Mouse (Mus musculus): ENCODE results near the gene Podxl2. TPM values are rescaled to one million over a fixed set of nuclear protein-coding genes. Genes with fewer than 3 reads are reported as not detected.
A peak's percentile ranks its signal among the peaks of the same experiment; 100 is the strongest.

Gene Podxl2
- total and polyA plus RNA-seq, 2 experiments from 2014 or later = 60.8 to 90.9 TPM

DNA sequence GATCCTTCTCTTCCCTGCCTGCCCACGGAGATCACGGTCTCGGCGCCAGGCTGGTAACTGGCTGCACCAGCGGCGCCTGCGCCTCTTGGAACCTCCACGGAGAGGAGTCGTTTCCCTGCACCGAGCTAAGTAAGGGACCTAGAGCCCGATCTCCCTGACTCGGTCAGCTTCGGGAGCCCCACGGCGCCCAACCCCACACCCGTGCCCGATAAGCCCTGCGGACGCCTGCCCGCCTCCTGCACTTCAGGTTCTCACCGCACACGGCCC, 33.4 kb downstream of the Podxl2 start:
- 1% methylated on average over 20 of the region's 22 CpGs for WGBS
- ATAC-seq (ENCODE audit: insufficient read depth, low read depth) = no peak
- Histone ChIP-seq H3K36me3 (replicated peaks; ENCODE audit: control insufficient read depth, insufficient read depth, low read length) (peaks cover 35% of the 10 kb centered on the region), H3K9ac (replicated peaks; ENCODE audit: low read depth, low read length) (peak overlapping the region; percentile 78), H3K27me3 (ENCODE audit: control insufficient read depth, insufficient read depth, low read length) (no peaks in the 10 kb centered on the region), H3K4me2 (ENCODE audit: low read depth, low read length) (peak overlapping the region; percentile 91), H3K27ac (ENCODE audit: low read depth) (peak overlapping the region; percentile 91), H3K9me3 (replicated peaks; ENCODE audit: control insufficient read depth, low read length) (no peaks in the 10 kb centered on the region), H3K4me1 (ENCODE audit: control insufficient read depth, insufficient read depth) (peaks cover 12% of the 10 kb centered on the region), H3K4me3 (ENCODE audit: low read depth, low read length) (peak overlapping the region; percentile 85)
- TF ChIP-seq CTCF (IDR thresholded peaks at IDR 0.05; ENCODE audit: low read depth) = no peak
- no peak for TF ChIP-seq EP300 (IDR thresholded peaks at IDR 0.05; ENCODE audit: low read depth)
- DNase-seq (ENCODE audit: low spot score) = no peak

DNA sequence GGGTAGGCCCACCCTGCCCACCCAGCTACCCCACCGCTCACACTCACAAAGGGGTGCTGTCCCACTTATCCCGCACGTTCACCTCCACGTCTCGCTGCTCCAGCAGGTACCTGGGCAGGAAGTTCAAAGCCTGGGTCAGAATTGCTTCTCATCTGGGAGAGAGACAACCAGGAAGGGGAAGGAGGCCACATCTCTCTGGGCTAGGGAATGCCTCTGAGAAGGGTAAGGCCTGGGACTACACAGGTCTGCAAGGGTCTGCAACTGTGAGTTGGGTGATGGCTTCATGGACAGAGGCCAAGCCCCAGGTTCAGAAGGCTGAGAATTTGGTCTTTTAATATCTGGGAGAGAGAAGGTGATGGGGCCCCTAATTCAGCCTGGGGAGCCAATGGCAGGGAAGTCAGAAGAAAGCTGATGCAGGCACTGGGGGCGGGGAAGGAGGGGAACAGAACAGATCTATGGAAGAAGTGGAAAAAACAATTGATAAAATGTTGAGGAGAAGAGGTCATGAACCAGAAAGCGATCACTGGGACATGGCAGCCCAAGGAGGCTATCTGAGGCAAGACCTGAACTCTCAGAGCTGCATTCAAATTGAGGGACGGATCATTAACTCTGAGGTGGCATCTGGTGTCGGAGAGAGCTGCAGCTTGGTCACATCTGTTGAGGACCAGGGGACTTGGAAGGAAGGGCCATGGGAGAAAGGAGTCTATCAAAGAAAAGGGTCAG, 33.9 kb downstream of the Podxl2 start:
- WGBS = 58% methylated on average over 9 of the region's 9 CpGs

GRCm38 (mm10) chr6:88840211-88840610, 34.6 kb downstream of the Podxl2 start:
- H3K4me1 ChIP-seq (ENCODE audit: control insufficient read depth, insufficient read depth) = peaks cover 12% of the 10 kb centered on the region
- no peaks in the 10 kb centered on the region for H3K27me3 ChIP-seq (ENCODE audit: control insufficient read depth, insufficient read depth, low read length)
- DNase-seq (ENCODE audit: low spot score) (no peak), ATAC-seq (ENCODE audit: insufficient read depth, low read depth) (no peak)
- TF ChIP-seq CTCF (IDR thresholded peaks at IDR 0.05; ENCODE audit: low read depth) (no peak), EP300 (IDR thresholded peaks at IDR 0.05; ENCODE audit: low read depth) (no peak)
- H3K36me3 ChIP-seq (replicated peaks; ENCODE audit: control insufficient read depth, insufficient read depth, low read length) = peaks cover 47% of the 10 kb centered on the region
- no peak overlapping the region for H3K4me2 ChIP-seq (ENCODE audit: low read depth, low read length)
- H3K27ac ChIP-seq (ENCODE audit: low read depth) = no peak overlapping the region
- no peaks in the 10 kb centered on the region for H3K9me3 ChIP-seq (replicated peaks; ENCODE audit: control insufficient read depth, low read length)
- H3K9ac ChIP-seq (replicated peaks; ENCODE audit: low read depth, low read length) = 0 out of 2 replicates have a peak overlapping the region, but pooled peaks have one; percentile 78
- H3K4me3 ChIP-seq (ENCODE audit: low read depth, low read length) = no peak overlapping the region
- WGBS = 63% methylated on average over 3 of the region's 3 CpGs

More for the DNA sequence above, 33.9 kb downstream of the Podxl2 start:
- Histone ChIP-seq H3K27me3 (ENCODE audit: control insufficient read depth, insufficient read depth, low read length) (no peaks in the 10 kb centered on the region), H3K36me3 (replicated peaks; ENCODE audit: control insufficient read depth, insufficient read depth, low read length) (peaks cover 39% of the 10 kb centered on the region), H3K27ac (ENCODE audit: low read depth) (peak overlapping the region; percentile 91), H3K4me3 (ENCODE audit: low read depth, low read length) (peak overlapping the region; percentile 85), H3K9me3 (replicated peaks; ENCODE audit: control insufficient read depth, low read length) (no peaks in the 10 kb centered on the region), H3K4me1 (ENCODE audit: control insufficient read depth, insufficient read depth) (peaks cover 12% of the 10 kb centered on the region), H3K9ac (replicated peaks; ENCODE audit: low read depth, low read length) (peak overlapping the region; percentile 78), H3K4me2 (ENCODE audit: low read depth, low read length) (peak overlapping the region; percentile 91)
- TF ChIP-seq EP300 (IDR thresholded peaks at IDR 0.05; ENCODE audit: low read depth) (no peak), CTCF (IDR thresholded peaks at IDR 0.05; ENCODE audit: low read depth) (no peak)
- no peak for DNase-seq (ENCODE audit: low spot score)
- ATAC-seq (ENCODE audit: insufficient read depth, low read depth) = no peak

DNA sequence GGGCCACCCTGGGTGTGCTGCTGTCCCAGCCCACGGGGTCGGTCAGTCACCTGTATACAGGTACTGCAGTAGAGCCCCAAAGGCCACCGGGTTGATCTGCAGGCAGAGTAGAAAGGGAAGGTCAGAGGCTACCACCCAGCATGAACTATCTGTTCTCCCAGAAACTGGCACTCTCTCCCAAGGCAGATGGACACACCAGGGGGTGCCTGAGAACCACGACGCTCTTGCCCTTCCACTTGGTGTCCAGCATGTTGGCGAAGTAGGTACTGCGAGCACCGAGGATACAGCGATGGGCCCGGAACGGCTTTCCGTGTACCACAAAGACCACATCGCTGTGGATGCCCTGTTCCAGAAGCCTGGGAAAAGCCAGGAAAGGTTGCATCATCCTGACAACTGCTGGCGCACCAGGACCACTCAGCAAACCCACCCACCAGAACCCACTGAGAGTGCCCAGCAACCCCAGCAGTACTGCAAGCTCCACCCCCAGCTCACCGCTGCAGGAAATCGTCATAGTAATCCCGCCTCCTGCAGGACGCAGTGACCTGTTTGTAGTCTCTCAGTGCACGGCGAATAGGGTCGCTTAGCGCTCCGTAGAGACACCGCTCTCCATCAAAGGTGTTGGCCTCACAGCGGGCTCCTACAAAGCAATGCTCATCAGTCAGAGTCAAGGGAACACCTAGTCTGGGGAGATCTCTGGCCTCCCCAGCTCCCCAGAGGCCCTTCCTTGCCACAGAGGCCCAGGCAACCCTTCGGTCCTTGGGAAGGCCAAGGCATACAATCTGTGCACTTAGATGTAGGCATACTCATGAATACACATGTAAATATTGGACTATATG, 35.5 kb downstream of the Podxl2 start:
- Histone ChIP-seq H3K27ac (ENCODE audit: low read depth) (no peak overlapping the region), H3K4me3 (ENCODE audit: low read depth, low read length) (no peak overlapping the region), H3K27me3 (ENCODE audit: control insufficient read depth, insufficient read depth, low read length) (no peaks in the 10 kb centered on the region), H3K4me1 (ENCODE audit: control insufficient read depth, insufficient read depth) (peaks cover 12% of the 10 kb centered on the region), H3K9ac (replicated peaks; ENCODE audit: low read depth, low read length) (no peak overlapping the region), H3K9me3 (replicated peaks; ENCODE audit: control insufficient read depth, low read length) (no peaks in the 10 kb centered on the region), H3K4me2 (ENCODE audit: low read depth, low read length) (no peak overlapping the region), H3K36me3 (replicated peaks; ENCODE audit: control insufficient read depth, insufficient read depth, low read length) (peaks cover 48% of the 10 kb centered on the region)
- 77% methylated on average over 26 of the region's 26 CpGs for WGBS
- TF ChIP-seq EP300 (IDR thresholded peaks at IDR 0.05; ENCODE audit: low read depth) (no peak), CTCF (IDR thresholded peaks at IDR 0.05; ENCODE audit: low read depth) (no peak)
- ATAC-seq (ENCODE audit: insufficient read depth, low read depth) (no peak), DNase-seq (ENCODE audit: low spot score) (no peak)

- peaks cover 16% of the 10 kb centered on the region for H3K4me1 ChIP-seq (ENCODE audit: control insufficient read depth, insufficient read depth)
- no peak for DNase-seq (ENCODE audit: low spot score)
- H3K9ac ChIP-seq (replicated peaks; ENCODE audit: low read depth, low read length) = no peak overlapping the region
- H3K4me3 ChIP-seq (ENCODE audit: low read depth, low read length) = no peak overlapping the region
- no peaks in the 10 kb centered on the region for H3K9me3 ChIP-seq (replicated peaks; ENCODE audit: control insufficient read depth, low read length)
- WGBS = 86% methylated on average over 10 of the region's 10 CpGs
- no peak for TF ChIP-seq EP300 (IDR thresholded peaks at IDR 0.05; ENCODE audit: low read depth)
- TF ChIP-seq CTCF (IDR thresholded peaks at IDR 0.05; ENCODE audit: low read depth) = no peak
- no peak for ATAC-seq (ENCODE audit: insufficient read depth, low read depth)
- no peak overlapping the region for H3K4me2 ChIP-seq (ENCODE audit: low read depth, low read length)
- H3K36me3 ChIP-seq (replicated peaks; ENCODE audit: control insufficient read depth, insufficient read depth, low read length) = peaks cover 48% of the 10 kb centered on the region
- no peaks in the 10 kb centered on the region for H3K27me3 ChIP-seq (ENCODE audit: control insufficient read depth, insufficient read depth, low read length)
- no peak overlapping the region for H3K27ac ChIP-seq (ENCODE audit: low read depth)
Observed at GRCm38 (mm10) chr6:88838613-88839012, 36.2 kb downstream of the Podxl2 start.
